Mouse (Mus musculus) stomach, embryonic 16.5 days (tissue): ENCODE measurements around the gene Dennd1b. TPM values are rescaled to one million over a fixed set of nuclear protein-coding genes. Genes with fewer than 3 reads are reported as not detected.

ENCODE experiments used
- ATAC-seq: fragments of 200-750 bp; cut with Nextera tagmentation; 2 replicates; pipeline ENCODE4 v1.8.0; 2017; ENCODE audit warnings: moderate number of reproducible peaks, moderate TSS enrichment; ENCODE audit not compliant: insufficient read depth, low FRiP score
- H3K27ac ChIP-seq: fragments of 300-500 bp; sonication (generic); 2 replicates; pipeline ENCODE4 v1.5.1; 2014; ENCODE audit warnings: low read length
- H3K27me3 ChIP-seq: fragments of 300-500 bp; sonication (generic); 2 replicates; pipeline ENCODE4 v1.6.1; 2014; ENCODE audit warnings: low read length, control low read depth, mixed read lengths; ENCODE audit not compliant: control insufficient read depth, insufficient read depth
- H3K36me3 ChIP-seq: fragments of 300-500 bp; sonication (generic); 2 replicates; pipeline ENCODE4 v1.6.1; 2014; ENCODE audit warnings: low read length; ENCODE audit not compliant: control insufficient read depth, insufficient read depth
- H3K4me1 ChIP-seq: fragments of 300-500 bp; sonication (generic); 2 replicates; pipeline ENCODE4 v1.6.1; 2014; ENCODE audit warnings: low read length, control low read depth, mixed read lengths; ENCODE audit not compliant: control insufficient read depth, insufficient read depth
- H3K4me2 ChIP-seq: fragments of 300-500 bp; sonication (generic); 2 replicates; pipeline ENCODE4 v1.6.1; 2014; ENCODE audit warnings: low read depth, low read length, mixed read lengths
- H3K4me3 ChIP-seq: fragments of 300-500 bp; sonication (generic); replicated peaks from 2 replicates; pipeline ENCODE4 v1.5.1; 2014; ENCODE audit warnings: mild to moderate bottlenecking, low read length
- H3K9ac ChIP-seq: fragments of 300-500 bp; sonication (generic); 2 replicates; pipeline ENCODE4 v1.6.1; 2014; ENCODE audit warnings: low read length
- H3K9me3 ChIP-seq: fragments of 300-500 bp; sonication (generic); replicated peaks from 2 replicates; pipeline ENCODE4 v1.6.1; 2016; ENCODE audit warnings: low read length, control low read depth; ENCODE audit not compliant: control insufficient read depth
- WGBS: fragments of 180-500 bp; shearing (Covaris S2); extraction: QIAGEN DNeasy Blood & Tissue Kit; methylation state at CpG from one replicate; pipeline ENCODE4 v1.1.7; 2014; 5-methylcytosine and 5-hydroxymethylcytosine counted together
- polyA plus RNA-seq: library from polyadenylated mRNA; unstranded; fragments of >200 nt; fragmentation: Nextera tagmentation; extraction: Ambion mirVana; gene quantifications from 2 replicates; pipeline ENCODE4 v1.2.1, GENCODE M21; 2015

Dennd1b gene
- polyA plus RNA-seq, 1 experiment from 2014 or later, result 7.1 TPM

GRCm38 (mm10) chr1:138995621-138996380 is 32.6 kb downstream of the Dennd1b start:
- no peak overlapping the region for H3K4me2 ChIP-seq
- H3K27ac ChIP-seq, result no peak overlapping the region
- H3K9me3 ChIP-seq, result no peaks in the 10 kb centered on the region
- ATAC-seq, result no peak
- WGBS, result 83% methylated on average over 6 of the region's 6 CpGs
- no peaks in the 10 kb centered on the region for H3K27me3 ChIP-seq
- no peak overlapping the region for H3K9ac ChIP-seq
- no peak overlapping the region for H3K4me3 ChIP-seq
- no peaks in the 10 kb centered on the region for H3K36me3 ChIP-seq
- 0 out of 2 replicates have a peak, but pooled peaks cover 4% of the 10 kb centered on the region for H3K4me1 ChIP-seq

GRCm38 (mm10) chr1:138996663-138997062 is 33.4 kb downstream of the Dennd1b start:
- no peak overlapping the region for H3K4me3 ChIP-seq
- no peak overlapping the region for H3K27ac ChIP-seq
- H3K36me3 ChIP-seq, result no peaks in the 10 kb centered on the region
- H3K4me2 ChIP-seq, result no peak overlapping the region
- no peak for ATAC-seq
- H3K4me1 ChIP-seq, result 0 out of 2 replicates have a peak, but pooled peaks cover 4% of the 10 kb centered on the region
- WGBS, result 93% methylated on average over 2 of the region's 2 CpGs
- H3K27me3 ChIP-seq, result no peaks in the 10 kb centered on the region
- no peaks in the 10 kb centered on the region for H3K9me3 ChIP-seq
- H3K9ac ChIP-seq, result no peak overlapping the region

GRCm38 (mm10) chr1:139000675-139001379 is 37.6 kb downstream of the Dennd1b start:
- H3K4me1 ChIP-seq, result no peaks in the 10 kb centered on the region
- no peak for ATAC-seq
- H3K9ac ChIP-seq, result no peak overlapping the region
- H3K36me3 ChIP-seq, result no peaks in the 10 kb centered on the region
- no peaks in the 10 kb centered on the region for H3K9me3 ChIP-seq
- H3K4me3 ChIP-seq, result no peak overlapping the region
- WGBS, result 58% methylated on average over 9 of the region's 9 CpGs
- no peaks in the 10 kb centered on the region for H3K27me3 ChIP-seq
- H3K27ac ChIP-seq, result no peak overlapping the region
- no peak overlapping the region for H3K4me2 ChIP-seq

GRCm38 (mm10) chr1:139003503-139003902 is 40.3 kb downstream of the Dennd1b start:
- Histone ChIP-seq H3K9me3 (no peaks in the 10 kb centered on the region), H3K27ac (no peak overlapping the region), H3K4me1 (no peaks in the 10 kb centered on the region), H3K27me3 (no peaks in the 10 kb centered on the region), H3K4me2 (no peak overlapping the region), H3K9ac (no peak overlapping the region), H3K36me3 (no peaks in the 10 kb centered on the region), H3K4me3 (no peak overlapping the region)
- 81% methylated on average over 2 of the region's 2 CpGs for WGBS
- ATAC-seq, result no peak

- no peak overlapping the region for H3K4me3 ChIP-seq
- H3K27ac ChIP-seq, result no peak overlapping the region
- no peak for ATAC-seq
These were observed 42.8 kb downstream of the Dennd1b start for GRCm38 (mm10) chr1:139006000-139006399.

GRCm38 (mm10) chr1:139007475-139007874 is 44.2 kb downstream of the Dennd1b start:
- Histone ChIP-seq H3K4me1 (no peaks in the 10 kb centered on the region), H3K9ac (no peak overlapping the region), H3K27me3 (no peaks in the 10 kb centered on the region), H3K4me3 (no peak overlapping the region), H3K27ac (no peak overlapping the region), H3K9me3 (no peaks in the 10 kb centered on the region), H3K4me2 (no peak overlapping the region), H3K36me3 (no peaks in the 10 kb centered on the region)
- ATAC-seq, result no peak
- WGBS, result 84% methylated on average over 3 of the region's 3 CpGs

More at GRCm38 (mm10) chr1:139006000-139006399, 42.8 kb downstream of the Dennd1b start:
- Histone ChIP-seq H3K27me3 (no peaks in the 10 kb centered on the region), H3K9ac (no peak overlapping the region), H3K4me2 (no peak overlapping the region), H3K36me3 (no peaks in the 10 kb centered on the region), H3K4me1 (no peaks in the 10 kb centered on the region), H3K9me3 (no peaks in the 10 kb centered on the region)
- 57% methylated on average over 1 of the region's 1 CpGs for WGBS

- no peaks in the 10 kb centered on the region for H3K36me3 ChIP-seq
- H3K9ac ChIP-seq, result no peak overlapping the region
- H3K9me3 ChIP-seq, result no peaks in the 10 kb centered on the region
- H3K4me3 ChIP-seq, result no peak overlapping the region
- H3K27me3 ChIP-seq, result no peaks in the 10 kb centered on the region
- H3K4me1 ChIP-seq, result no peaks in the 10 kb centered on the region
- 79% methylated on average over 5 of the region's 5 CpGs for WGBS
- no peak for ATAC-seq
- H3K4me2 ChIP-seq, result no peak overlapping the region
- no peak overlapping the region for H3K27ac ChIP-seq
These were observed 52.0 kb downstream of the Dennd1b start for GRCm38 (mm10) chr1:139015118-139015788.

- H3K27me3 ChIP-seq, result no peaks in the 10 kb centered on the region
- H3K9ac ChIP-seq, result no peak overlapping the region
- WGBS, result 44% methylated on average over 7 of the region's 7 CpGs
- no peak overlapping the region for H3K4me2 ChIP-seq
- ATAC-seq, result no peak
- no peaks in the 10 kb centered on the region for H3K36me3 ChIP-seq
- H3K27ac ChIP-seq, result no peak overlapping the region
- H3K4me3 ChIP-seq, result no peak overlapping the region
- no peaks in the 10 kb centered on the region for H3K9me3 ChIP-seq
- H3K4me1 ChIP-seq, result no peaks in the 10 kb centered on the region
These were observed 58.1 kb downstream of the Dennd1b start for GRCm38 (mm10) chr1:139021298-139021697.
